Mouse (Mus musculus) ES-CJ7 (cell line): ENCODE measurements around the gene Mamdc4.

Experiments used
- DNase-seq: peaks from one replicate; pipeline ENCODE4 v3.0.0; 2011; ENCODE audit warnings: low read depth, low spot score

Mamdc4 gene

DNA sequence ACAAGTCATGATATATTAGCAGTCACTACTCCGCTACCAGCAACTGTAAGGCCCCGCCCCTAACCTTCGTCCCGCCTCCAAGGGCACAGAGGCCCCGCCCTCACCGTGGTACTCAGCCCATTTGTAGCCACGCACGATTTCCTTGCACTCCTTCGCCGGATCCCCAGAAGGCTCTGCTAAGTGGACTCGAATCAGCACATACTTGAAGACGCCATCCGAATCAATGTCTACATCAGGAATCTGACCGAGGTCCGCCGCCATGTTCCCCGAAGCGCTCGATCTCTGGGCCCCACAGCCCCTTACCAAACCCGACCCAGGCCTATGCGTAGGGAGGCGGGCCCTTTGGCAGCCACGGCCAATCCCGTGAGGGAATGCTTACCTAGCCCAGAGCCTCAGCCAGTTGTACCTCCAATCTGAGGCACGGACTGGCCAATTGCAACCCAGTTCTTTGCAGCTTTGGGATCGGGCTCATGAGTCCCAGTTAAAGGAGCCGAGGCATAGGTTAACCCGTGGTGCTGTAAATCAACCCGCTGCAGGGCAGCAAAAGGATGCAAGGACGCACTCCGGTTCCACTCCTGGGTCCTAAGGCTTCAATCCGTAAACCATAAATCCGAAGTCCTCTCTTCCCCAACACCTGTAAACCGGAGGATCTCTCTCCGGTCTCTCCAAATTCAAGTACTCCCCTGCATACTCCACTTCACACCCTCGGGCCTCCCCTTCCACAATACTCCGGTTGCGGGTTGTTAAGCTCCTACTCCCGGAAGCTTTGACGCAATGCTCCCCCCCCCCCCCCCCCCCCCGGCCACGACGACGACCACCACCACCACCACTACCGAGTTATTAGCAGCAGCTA, at the start of gene Mamdc4, which contains the start of gene Phpt1:
Mamdc4 (minus strand) TSS at position 267 of the 853 bp plus-strand sequence.
Phpt1 (minus strand) TSS at position 646 of the 853 bp plus-strand sequence.
- peak; percentile 97 for DNase-seq

- DNase-seq = peak; percentile 92
Observed at GRCm38 (mm10) chr2:25621229-25622200, 46.9 kb upstream of the Mamdc4 start, which contains the start of gene Tmem141. Tmem141 (minus strand) TSS chr2:25622005.

DNA sequence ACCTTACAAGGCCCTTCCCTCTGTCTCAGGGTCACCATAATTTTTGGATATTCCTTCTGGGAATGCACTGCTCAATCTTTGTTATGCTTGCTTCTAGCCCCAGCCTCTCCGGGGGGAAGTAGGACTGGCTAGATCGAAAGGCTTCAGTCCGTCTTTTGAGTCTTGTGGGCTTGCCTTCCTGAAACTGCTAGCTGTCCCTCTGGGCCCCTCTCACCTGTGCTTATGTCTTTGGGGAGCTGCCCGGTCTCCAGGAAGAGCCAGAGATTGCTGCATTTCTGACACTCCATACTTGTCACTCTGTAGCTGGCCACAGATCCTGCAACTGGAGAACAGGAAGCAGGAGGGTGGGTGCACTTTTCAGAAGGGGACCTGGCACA, 46.2 kb upstream of the Mamdc4 start:
- DNase-seq = no peak

DNA sequence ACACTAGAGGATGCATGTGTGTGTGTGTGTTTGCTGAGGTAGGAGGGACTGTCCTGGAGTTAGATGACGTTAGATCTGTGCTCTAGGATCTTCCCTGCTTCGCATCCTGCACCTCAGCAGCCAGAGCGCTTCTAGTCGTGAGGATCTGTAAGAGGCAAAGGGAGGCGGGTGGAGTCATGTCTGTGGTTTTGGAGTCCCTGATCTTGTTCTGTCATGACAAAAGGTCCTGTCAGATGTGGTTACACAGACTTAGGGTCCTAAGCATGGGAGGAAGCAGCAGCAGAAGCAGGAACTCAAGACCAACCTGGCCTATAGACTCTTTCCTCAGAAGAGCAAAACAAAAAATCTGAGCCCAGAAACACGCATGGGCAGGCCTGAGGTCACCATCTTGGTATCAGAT, 45.7 kb upstream of the Mamdc4 start:
- DNase-seq = no peak

GRCm38 (mm10) chr2:25617578-25617977, 42.9 kb upstream of the Mamdc4 start, which contains the start of gene Ccdc183:
Ccdc183 (minus strand) TSS chr2:25617678.
- DNase-seq = no peak

GRCm38 (mm10) chr2:25616398-25616797, 41.8 kb upstream of the Mamdc4 start:
- no peak for DNase-seq

DNA sequence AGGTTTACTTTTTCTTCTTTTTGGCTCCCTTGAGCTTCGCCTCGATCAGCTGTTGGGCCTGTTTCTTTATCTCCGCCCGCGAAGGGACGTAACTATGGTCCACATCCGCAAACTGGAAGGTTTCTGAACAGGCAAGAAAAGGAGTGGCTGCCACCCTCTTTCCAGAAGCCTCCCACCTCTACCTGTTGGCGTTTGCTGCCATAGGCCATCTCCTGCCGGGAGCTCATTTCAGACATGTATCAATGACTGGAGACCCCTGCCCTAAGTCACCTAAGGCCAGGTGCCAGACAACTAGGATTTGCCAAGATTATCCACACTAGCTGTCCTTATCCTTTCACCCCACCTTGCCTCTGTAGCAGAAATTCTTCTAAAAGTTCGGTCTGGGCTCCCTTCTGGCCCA, 34.0 kb upstream of the Mamdc4 start:
- DNase-seq = no peak

DNA sequence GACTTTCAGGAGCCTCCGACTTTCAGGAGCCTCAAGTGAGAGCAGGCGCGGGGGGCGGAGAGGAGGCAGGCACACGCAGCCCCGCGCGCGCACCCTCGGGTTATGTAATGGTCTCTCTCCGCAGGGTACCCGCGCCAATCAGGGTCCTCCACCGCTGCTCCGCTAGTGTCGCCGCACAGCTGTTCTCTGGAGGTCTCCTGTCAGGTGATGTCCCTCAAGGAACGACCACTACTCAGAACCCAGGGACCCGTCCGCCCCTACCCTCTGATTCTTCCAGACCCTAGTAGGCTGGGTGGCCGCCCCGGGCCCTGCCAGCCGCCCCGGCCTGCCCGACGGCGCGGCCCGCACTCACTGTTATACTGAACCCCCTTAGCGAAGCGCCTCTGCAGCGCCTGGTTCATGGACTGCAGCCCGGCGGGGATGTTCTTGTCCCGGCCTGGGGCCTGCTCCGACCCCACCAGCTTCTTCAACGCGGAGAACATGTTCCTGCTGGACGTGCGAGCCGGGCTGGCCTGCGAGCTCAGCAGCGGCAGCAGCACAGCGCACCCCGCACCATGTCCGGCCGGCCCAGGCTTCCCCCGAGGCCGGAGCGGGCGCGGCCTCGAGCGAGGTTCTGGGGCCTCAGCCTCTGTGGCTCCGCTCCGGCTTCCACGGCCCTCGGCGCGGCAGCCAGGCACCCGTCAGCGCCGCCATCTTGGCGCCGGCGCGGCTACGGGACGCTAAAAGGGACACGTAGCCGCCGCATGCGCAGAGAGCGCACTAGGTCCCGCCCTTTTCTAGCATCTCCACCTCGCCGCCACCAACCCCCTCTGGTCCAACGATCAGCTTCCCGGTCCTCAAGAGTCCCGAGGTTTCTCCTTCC, 33.3 kb upstream of the Mamdc4 start, which contains the start of gene Rabl6:
Rabl6 (minus strand) TSS at position 761 of the 862 bp plus-strand sequence.
- peak; percentile 89 for DNase-seq

GRCm38 (mm10) chr2:25602526-25602925, 27.9 kb upstream of the Mamdc4 start:
- no peak for DNase-seq

DNA sequence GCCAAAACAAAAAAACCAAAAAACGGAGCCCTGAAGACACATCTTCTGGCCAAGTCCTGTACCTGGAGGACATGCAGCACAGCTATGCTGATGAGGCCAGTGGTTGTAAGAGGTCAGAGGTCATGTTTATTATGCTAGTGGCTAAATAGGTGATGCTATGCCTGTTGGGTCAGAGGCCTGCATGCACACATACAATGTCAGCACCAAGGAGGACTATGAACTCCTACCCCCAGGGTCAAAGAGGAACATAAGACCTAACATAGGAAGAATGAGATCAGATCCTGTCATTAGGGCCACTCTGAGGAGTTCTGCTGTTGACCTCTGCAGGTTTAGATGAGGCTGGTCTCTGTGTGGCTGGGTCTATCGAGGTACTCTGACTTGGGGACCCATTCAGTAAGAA, 25.4 kb upstream of the Mamdc4 start:
- no peak for DNase-seq

DNA sequence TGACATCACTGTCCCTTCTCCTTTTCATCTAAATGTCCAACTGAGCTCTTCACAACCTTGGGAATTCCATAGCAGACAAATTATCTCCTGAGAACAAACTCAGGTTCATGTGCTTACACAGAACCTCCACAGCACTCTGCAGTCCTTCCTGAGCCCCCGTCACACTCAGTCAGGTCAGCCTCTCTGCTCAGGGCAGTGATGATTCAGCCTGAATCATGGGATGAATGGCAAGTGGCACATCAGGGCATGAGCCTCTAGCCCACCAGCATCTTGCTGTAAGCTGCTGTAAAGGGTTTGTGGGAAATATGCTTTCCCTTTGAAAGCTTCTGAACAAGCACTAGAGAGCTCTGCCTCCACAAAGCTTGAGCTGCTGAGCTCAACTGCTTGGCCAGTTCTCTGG, 24.1 kb upstream of the Mamdc4 start:
- no peak for DNase-seq

- no peak for DNase-seq
Observed at GRCm38 (mm10) chr2:25596765-25597510, 22.3 kb upstream of the Mamdc4 start.

DNA sequence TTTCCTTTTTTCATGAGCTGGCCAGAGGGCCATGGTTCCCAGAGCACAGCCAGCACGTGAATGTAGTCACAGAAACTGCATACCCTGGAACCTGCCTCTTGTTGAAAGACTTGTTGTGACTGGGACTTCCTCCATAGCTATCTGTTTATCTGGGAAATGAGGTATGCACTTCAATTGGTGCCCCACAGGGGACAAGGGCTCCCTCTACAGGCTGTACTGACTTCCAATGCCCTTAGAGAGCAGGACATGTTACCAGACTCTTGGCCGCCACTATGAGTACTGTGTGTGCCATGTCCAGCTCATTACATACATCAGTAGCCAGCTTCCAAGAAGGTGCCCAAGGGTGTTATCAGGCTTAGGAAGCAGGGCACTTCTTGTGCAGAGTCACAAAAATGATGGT, 17.2 kb upstream of the Mamdc4 start:
- DNase-seq = peak; percentile 57

- no peak for DNase-seq
Observed at GRCm38 (mm10) chr2:25588227-25588907, 13.7 kb upstream of the Mamdc4 start.

GRCm38 (mm10) chr2:25587290-25587689, 12.6 kb upstream of the Mamdc4 start:
- no peak for DNase-seq

DNA sequence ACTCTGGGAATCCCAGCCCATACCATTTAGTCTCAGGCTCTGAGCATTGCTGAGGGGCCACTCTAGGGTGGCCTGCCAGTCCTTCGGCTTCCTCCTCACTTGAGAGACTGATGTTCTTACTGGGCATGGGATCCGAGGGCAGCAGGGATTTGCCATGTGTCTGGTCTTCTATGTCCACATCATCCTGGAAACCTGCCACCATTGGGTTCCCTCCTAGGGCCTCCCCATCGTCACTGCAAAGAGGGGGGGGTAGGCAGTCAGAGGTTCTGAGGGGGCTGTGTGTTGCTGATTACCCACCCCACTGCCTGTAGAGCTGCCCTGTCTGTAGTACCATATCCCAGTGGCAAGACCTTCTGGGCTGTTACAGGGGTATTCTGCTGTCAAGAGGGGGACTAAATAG, 11.0 kb upstream of the Mamdc4 start:
- no peak for DNase-seq

- no peak for DNase-seq
Observed at GRCm38 (mm10) chr2:25584856-25585255, 10.2 kb upstream of the Mamdc4 start.

DNA sequence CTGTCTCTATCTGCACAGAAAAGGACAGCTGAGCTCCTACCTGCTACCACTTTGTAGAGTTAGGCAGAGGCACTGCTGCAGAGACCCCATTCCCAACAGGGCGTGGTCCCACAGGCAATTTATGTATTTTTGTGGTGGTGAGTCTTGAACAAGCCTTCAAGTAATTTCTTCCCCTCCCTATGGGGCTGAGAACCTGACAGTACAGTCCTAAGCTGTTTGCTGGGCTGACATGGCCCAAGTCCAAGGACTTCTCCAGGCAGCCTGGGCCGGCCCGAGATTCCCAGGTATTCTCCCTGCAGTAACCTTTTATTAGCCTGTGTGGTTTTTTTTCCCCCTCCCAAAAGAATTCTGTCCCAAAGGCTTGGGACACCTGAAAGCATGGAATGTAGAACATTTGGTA, 9.5 kb upstream of the Mamdc4 start:
- DNase-seq = no peak

DNA sequence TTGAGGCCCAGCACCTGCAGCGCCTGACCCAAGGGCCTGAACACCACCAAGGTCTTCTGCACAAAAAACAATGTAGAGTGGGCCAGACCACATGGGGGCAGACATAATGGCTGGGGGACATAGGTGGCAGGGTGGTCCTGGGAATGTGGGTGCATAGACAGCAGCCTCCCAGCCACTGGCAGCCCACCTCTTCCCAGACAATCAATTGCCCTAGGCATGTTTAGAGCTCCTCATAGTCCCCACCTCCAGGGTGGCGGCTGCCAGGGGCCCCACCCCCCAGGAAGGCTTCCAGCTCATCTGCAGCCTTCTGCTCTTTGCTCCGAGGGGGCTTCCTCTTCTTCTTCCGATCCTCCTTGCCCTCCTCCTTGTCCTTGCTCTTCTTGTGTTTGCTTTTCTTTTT, 8.9 kb upstream of the Mamdc4 start:
- no peak for DNase-seq

DNA sequence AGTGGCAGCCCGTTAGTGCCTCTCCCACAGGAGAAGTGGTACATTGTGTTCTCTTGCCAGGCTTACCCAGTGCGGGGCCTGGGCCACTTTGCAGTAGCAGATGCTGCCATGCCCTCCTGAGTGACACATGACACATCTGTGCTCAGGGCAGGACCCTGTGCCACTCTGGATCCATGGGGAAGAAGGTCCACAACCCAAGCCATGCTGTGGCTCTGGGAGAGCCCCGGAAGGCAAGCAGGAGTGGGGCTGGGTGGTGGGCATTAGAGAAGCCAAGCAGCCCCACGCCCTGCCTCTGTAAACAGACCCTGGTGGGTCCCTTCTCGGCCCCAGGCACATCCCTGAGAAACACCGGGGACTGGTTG, 8.5 kb upstream of the Mamdc4 start:
- DNase-seq = no peak
